Mouse (Mus musculus): ENCODE measurements at regions not wholly inside any gene's neighbourhood (a gene's known extent, or its start where the extent isn't known, plus 50 kb on each side); places are given as distances from the start of the nearest gene placed in this dataset.

GRCm38 (mm10) chrX:159156976-159157375 is 53.1 kb upstream of the Rps6ka3 start:
- Histone ChIP-seq H3K4me3 (replicated peaks; ENCODE audit: insufficient read depth, low read depth, low read length) (no peak overlapping the region), H3K27me3 (ENCODE audit: control insufficient read depth, insufficient read depth, low read length) (no peaks in the 10 kb centered on the region), H3K4me1 (ENCODE audit: control insufficient read depth, insufficient read depth, low read length) (no peaks in the 10 kb centered on the region), H3K27ac (ENCODE audit: insufficient read depth, low read length) (no peak overlapping the region)
- DNase-seq, result no peak
- TF ChIP-seq CTCF (IDR thresholded peaks at IDR 0.05; ENCODE audit: borderline replicate concordance, insufficient read depth, low read depth, low read length) (no peak), POLR2A (IDR thresholded peaks at IDR 0.05; ENCODE audit: borderline replicate concordance, insufficient read depth, low read length) (no peak)
- 59% methylated on average over 4 of the region's 4 CpGs for WGBS

- H3K4me1 ChIP-seq (ENCODE audit: control insufficient read depth, insufficient read depth, low read length), result no peaks in the 10 kb centered on the region
- TF ChIP-seq CTCF (IDR thresholded peaks at IDR 0.05; ENCODE audit: borderline replicate concordance, insufficient read depth, low read depth, low read length) (no peak), POLR2A (IDR thresholded peaks at IDR 0.05; ENCODE audit: borderline replicate concordance, insufficient read depth, low read length) (no peak)
- H3K27ac ChIP-seq (ENCODE audit: insufficient read depth, low read length), result no peak overlapping the region
- WGBS, result 86% methylated on average over 2 of the region's 2 CpGs
- no peak overlapping the region for H3K4me3 ChIP-seq (replicated peaks; ENCODE audit: insufficient read depth, low read depth, low read length)
- no peak for DNase-seq
- no peaks in the 10 kb centered on the region for H3K27me3 ChIP-seq (ENCODE audit: control insufficient read depth, insufficient read depth, low read length)
These were observed 50.4 kb upstream of the Rps6ka3 start for GRCm38 (mm10) chrX:159159727-159160126.
